Mouse (Mus musculus) embryo, embryonic 10 days (tissue): ENCODE results near the gene Pigp.
A peak's percentile ranks its signal among the peaks of the same experiment; 100 is the strongest.

Experiments
- DNase-seq: peaks from one replicate; pipeline ENCODE4 v3.0.0-alpha.2; 2015; ENCODE audit warnings: low spot score

Pigp gene

DNA sequence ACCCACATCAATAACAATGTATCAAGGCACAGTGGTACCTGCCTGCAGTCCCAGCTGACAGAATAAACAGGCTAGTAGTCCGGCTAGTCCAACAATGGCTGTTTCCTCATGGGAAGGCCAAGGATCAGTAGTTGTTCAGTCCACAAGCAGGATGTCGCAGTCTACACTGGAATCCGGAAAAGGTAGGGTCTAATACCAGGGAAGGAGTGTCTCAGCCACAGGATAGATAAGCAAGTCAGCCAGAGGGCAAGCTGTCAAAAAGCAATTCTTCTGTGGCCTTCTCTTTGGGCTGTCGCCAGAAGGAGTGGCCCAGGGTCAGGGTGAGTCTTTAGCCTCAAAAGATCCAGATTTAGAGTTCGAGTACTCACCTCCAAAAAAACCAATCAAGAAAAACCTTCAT, 53.9 kb downstream of the Pigp start:
- DNase-seq = no peak

DNA sequence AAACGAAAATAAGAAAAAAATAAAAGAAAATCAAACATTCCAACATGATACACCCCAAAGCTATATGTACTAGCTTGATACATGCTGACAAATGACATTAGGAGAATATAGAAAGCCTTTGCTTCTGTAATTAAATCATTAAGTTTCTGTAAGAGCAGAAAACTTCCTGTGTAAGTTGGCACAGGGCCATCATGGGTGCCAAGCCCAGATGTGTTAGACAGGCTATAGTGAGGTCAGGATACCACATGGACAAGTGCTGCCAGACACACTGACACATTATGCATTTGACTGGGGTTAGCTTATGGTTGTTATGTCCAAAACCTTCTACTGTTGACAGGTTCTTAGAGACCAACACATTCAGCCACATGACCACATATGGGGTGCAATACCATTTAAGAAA, 56.4 kb downstream of the Pigp start:
- DNase-seq = no peak

DNA sequence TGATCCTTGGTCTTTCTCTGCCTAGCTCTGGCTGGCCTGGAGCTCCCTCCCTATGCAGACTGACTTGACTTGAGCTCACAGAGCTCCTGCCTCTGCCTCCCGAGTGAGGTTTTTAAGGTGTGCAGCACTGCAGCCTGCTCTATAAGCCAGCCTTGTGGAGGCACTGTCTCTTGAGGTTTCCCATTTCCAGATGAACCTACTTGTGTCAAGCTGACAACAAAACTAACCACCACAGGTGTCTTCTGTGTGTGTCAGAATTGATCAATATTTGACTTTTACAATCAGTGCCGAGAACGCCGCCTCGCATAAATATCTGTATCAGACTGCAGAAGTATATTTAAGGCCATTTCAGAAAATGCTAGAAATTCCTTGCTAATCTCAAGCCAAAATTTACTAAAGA, 57.0 kb downstream of the Pigp start:
- DNase-seq = no peak

DNA sequence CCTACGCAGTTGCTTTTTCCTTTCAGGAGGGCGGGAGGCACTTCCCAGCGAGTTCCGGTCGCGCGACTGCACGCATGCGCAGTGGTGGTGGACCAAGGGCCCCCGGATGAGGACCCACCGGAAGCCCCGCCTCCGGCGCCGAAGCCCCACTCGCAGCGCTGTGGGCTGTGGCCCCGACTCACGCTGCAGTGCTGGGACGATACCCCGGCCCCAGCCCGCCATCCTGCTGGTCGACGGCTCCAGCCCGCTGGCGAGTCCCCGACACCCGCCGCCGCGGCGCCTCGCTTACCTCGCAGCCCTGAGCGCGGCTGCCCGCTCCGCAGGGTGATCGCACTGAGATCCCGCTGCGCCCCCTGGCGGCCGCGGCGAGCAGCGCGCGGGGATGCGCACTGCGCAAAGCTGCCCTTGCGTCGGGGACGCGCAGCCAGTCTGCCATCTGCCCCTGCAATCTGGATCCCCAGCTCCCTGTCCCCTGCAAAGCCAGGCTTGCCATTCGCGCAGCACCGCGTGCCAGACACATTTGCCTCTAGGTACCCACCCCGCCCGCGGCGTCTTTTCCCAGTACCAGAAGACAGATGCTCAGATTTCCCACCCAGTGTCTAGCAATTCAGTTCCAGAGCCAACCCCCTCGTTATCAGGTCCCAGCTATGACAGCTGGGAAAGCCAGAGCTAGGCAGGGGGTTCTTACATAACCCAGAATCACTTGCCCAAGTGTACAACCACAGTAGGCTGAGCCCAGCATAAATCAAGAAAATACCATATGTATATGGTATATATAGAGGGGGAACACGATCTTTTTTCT, 58.2 kb downstream of the Pigp start, which contains the start of gene Hlcs:
Gene Hlcs, minus strand, starts transcription at position 343 of the 802 bp plus-strand sequence.
- peak; percentile 98 for DNase-seq

DNA sequence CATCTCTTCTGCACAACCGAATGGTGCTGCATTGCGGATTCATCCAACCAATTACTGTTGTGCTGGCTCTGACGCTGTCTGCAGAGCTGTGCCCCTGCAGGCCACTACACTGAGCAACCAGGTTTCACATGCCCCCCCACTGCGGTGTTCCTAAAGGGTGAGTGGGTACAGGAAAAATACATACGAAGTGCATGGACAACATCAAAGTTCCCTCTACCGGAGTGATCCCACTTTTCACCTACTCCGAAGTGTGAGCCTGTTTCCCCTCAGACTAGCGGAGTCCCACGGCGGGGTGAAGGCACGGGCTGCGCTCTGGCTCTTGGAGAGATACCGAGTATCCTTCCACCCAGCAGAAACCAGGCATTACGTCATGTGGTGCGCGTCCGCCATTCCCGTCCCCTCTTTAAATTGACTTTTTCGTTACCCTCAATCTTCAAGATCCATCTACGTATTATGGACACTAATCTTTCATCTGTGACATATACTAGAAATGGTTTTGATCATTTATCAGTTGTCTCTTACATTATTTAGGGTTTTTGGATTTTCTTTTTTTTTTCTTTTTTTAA, 58.9 kb downstream of the Pigp start:
- DNase-seq = peak; percentile 92

DNA sequence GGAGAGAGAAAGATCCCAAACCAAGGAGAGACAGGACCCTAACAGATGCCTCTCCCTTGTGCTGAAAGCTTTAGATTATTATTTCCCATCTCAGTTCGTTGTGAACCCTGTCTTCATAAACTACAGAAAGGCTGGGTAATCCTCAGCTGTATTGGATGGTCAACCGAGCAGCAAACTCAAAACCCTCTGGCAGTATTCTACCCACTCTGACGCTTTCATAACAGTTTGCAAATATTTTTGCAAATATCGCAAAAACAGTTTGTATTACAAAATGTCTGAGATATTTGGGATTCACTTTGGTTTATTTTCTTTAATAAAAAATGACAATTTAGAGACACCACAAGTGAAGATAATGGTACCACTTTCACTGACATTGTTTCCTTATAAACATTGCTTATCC, 59.7 kb downstream of the Pigp start:
- DNase-seq = no peak

DNA sequence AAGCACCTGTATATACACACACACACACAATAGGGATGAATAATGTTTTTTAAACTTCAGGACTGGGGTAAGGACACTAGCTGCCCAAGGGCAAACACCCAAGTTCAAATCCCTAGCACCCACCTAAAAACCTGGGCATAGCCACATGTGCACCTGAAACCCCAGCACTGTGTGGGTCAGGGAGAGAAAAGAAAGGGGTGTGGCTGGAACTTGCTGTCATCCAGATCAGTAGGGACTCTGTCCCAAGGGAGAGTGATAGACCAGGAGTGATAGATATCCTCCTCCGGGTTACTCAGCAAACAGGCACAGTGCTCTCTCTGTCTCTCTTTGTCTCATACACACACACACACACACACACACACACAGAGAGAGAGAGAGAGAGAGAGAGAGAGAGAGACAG, 60.2 kb downstream of the Pigp start:
- no peak for DNase-seq

DNA sequence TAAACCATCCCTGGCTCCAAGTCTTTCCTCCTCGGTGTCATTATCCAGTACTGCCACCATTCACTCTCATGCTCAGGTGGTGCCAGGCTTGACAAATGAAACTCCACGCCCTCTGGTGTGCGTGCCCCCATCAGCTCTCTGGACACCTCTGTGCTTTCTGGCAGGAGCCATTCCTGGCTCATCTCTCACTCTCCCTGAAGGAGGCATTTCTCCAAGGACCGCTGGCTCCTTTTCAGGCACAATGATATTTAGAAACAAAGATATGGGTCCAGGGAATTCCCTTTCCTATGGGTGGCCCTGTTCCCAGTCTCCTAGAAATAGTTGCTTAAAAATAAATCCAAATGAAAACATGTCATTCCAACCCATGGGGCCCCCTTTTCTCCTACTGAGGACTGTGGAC, 62.6 kb downstream of the Pigp start:
- no peak for DNase-seq
